Mouse (Mus musculus) lung, embryonic 14.5 days (tissue): ENCODE measurements around the gene Lin28a. TPM values are rescaled to one million over a fixed set of nuclear protein-coding genes. Genes with fewer than 3 reads are reported as not detected.
"Not testable (repeated sequence)": the region's sequence is repeated elsewhere in the genome, so short reads cannot be mapped to it uniquely, and the experiment has no call there.

Experiments
- ATAC-seq: fragments of 200-750 bp; cut with Nextera tagmentation; 2 replicates; pipeline ENCODE4 v1.8.0; 2017; ENCODE audit warnings: mild to moderate bottlenecking, moderate TSS enrichment, moderate library complexity; ENCODE audit not compliant: insufficient read depth
- DNase-seq: peaks from one replicate; pipeline ENCODE4 v3.0.0-alpha.2; 2015
- H3K27ac ChIP-seq: fragments of 300-500 bp; sonication (generic); 2 replicates; pipeline ENCODE4 v1.5.1; 2014; ENCODE audit warnings: low read depth, mild to moderate bottlenecking, moderate library complexity
- H3K27me3 ChIP-seq: fragments of 300-500 bp; sonication (generic); 2 replicates; pipeline ENCODE4 v1.6.1; 2014; ENCODE audit warnings: low read length, control low read depth; ENCODE audit not compliant: insufficient read depth
- H3K36me3 ChIP-seq: fragments of 300-500 bp; sonication (generic); 2 replicates; pipeline ENCODE4 v1.6.1; 2014; ENCODE audit warnings: control low read depth; ENCODE audit not compliant: insufficient read depth
- H3K4me1 ChIP-seq: fragments of 300-500 bp; sonication (generic); 2 replicates; pipeline ENCODE4 v1.6.1; 2014; ENCODE audit warnings: antibody characterized with exemption, control low read depth; ENCODE audit not compliant: insufficient read depth
- H3K4me2 ChIP-seq: fragments of 300-500 bp; sonication (generic); 2 replicates; pipeline ENCODE4 v1.6.1; 2014; ENCODE audit warnings: mild to moderate bottlenecking
- H3K4me3 ChIP-seq: fragments of 300-500 bp; sonication (generic); 2 replicates; pipeline ENCODE4 v1.5.1; 2014; ENCODE audit warnings: low read depth, low read length
- H3K9ac ChIP-seq: fragments of 300-500 bp; sonication (generic); 2 replicates; pipeline ENCODE4 v1.6.1; 2014
- H3K9me3 ChIP-seq: fragments of 300-500 bp; sonication (generic); 2 replicates; pipeline ENCODE4 v1.6.1; 2016; ENCODE audit warnings: low read depth, low read length, control low read depth
- CTCF ChIP-seq: IDR thresholded peaks from 2 replicates; pipeline ENCODE4 v1.5.1; 2016; ENCODE audit warnings: antibody characterized with exemption, low read depth
- WGBS: fragments of 180-500 bp; shearing (Covaris S2); extraction: QIAGEN DNeasy Blood & Tissue Kit; methylation state at CpG from one replicate; pipeline ENCODE4 v1.1.7; 2014; 5-methylcytosine and 5-hydroxymethylcytosine counted together
- polyA plus RNA-seq: library from polyadenylated mRNA; unstranded; fragments of >200 nt; fragmentation: Nextera tagmentation; extraction: Ambion mirVana; gene quantifications from 2 replicates; pipeline ENCODE4 v1.2.1, GENCODE M21; 2014

Lin28a gene
- polyA plus RNA-seq, 1 experiment from 2014 or later, result not detected

DNA sequence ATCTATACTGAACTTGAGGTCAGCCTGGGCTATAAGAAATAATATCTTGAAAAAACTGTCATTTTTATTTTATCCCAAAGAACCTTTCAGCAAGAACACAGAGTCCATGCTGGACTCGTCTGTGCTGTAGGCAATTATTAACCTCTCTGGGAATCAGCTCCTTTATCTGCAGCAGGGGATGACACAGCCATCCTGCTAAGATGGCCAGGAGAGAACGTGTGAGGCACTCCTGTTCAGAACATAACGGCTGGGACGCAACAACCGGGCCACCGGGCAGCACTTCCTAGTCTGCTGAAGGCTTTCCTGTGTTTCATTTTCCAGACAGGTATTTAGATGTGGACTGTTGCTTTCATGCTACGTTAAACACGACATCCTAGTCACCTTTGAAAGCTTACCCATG, 23.9 kb downstream of the Lin28a start:
- 84% methylated on average over 8 of the region's 8 CpGs for WGBS
- H3K36me3 ChIP-seq, result peaks cover 72% of the 10 kb centered on the region

DNA sequence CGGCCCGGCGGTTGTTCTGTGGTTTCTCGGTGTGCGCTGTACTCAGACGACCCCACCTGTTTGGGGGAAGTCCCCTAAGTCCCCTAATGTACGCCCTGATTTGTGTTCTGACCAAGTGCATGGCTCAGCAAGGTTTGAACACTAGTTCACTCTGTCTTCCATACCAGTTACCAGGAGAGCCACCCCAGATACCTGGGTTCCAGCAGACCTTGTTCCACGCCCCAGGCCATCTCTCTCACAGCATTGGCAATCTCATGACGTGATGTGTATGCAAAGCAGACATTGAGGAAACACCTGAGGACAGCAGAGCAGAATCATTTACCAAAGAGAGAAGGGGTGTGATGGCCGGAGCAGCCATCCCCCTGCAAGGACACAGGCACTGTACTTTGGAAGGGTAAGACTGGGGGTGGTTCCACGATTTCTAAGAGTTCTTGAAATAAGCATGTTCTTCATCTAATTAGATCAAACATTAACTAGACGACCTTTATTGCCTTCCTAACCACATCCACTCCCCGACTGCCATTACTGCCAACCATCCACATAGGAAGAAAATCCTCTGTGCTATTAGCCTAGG, 27.5 kb downstream of the Lin28a start:
- WGBS, result 87% methylated on average over 13 of the region's 13 CpGs
- H3K4me2 ChIP-seq, result no peak overlapping the region
- no peak overlapping the region for H3K4me3 ChIP-seq
- H3K9ac ChIP-seq, result no peak overlapping the region
- no peaks in the 10 kb centered on the region for H3K27me3 ChIP-seq
- ATAC-seq (no peak), DNase-seq (no peak)
- peaks cover 88% of the 10 kb centered on the region for H3K36me3 ChIP-seq
- TF ChIP-seq CTCF, result no peak
- H3K9me3 ChIP-seq, result no peaks in the 10 kb centered on the region
- H3K27ac ChIP-seq, result no peak overlapping the region
- H3K4me1 ChIP-seq, result no peaks in the 10 kb centered on the region

More for the DNA sequence above, 23.9 kb downstream of the Lin28a start:
- Histone ChIP-seq H3K4me3 (no peak overlapping the region), H3K27ac (no peak overlapping the region), H3K27me3 (no peaks in the 10 kb centered on the region), H3K9ac (no peak overlapping the region), H3K9me3 (no peaks in the 10 kb centered on the region), H3K4me2 (no peak overlapping the region), H3K4me1 (no peaks in the 10 kb centered on the region)
- no peak for DNase-seq
- TF ChIP-seq CTCF, result no peak
- no peak for ATAC-seq

DNA sequence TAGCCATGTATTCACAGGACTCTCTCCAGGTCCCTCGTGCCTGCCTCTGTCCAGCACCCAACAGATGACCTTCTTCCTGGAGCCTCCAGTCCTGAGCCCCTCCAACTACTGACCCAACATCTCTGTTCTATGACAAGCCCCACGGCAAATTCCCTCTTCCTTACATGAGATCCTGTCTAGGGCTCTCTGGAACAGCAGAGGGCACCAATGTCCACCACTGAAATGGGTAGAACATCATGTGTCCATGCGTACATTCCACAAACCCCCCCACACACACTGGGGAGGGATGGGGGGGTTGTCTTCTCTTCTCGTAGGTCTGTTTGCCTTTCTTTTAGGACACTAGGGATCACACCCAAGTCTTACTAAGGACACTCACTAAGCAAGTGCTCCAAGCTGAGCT, 28.6 kb downstream of the Lin28a start:
- ATAC-seq (no peak), DNase-seq (no peak)
- no peaks in the 10 kb centered on the region for H3K4me1 ChIP-seq
- H3K4me2 ChIP-seq, result no peak overlapping the region
- no peak overlapping the region for H3K9ac ChIP-seq
- no peak overlapping the region for H3K4me3 ChIP-seq
- no peak overlapping the region for H3K27ac ChIP-seq
- no peaks in the 10 kb centered on the region for H3K9me3 ChIP-seq
- no peaks in the 10 kb centered on the region for H3K27me3 ChIP-seq
- peak; percentile 19 for TF ChIP-seq CTCF
- WGBS, result 53% methylated on average over 4 of the region's 4 CpGs
- H3K36me3 ChIP-seq, result peaks cover 87% of the 10 kb centered on the region

DNA sequence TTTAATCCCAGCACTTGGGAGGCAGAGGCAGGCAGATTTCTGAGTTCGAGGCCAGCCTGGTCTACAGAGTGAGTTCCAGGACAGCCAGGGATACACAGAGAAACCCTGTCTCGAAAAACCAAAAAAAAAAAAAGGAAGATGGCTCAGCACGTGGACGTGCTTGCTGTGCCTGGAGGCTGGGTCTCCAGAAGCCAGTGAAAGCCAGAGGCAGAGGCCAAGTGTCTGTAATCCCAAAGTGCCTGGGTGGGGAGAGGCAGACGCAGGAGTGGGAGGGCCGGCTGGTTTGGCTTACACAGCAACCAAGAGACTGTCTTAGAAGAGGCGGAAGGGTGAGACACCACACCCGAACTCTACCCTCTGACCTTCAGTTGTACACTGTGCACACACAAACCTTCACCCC, 30.4 kb downstream of the Lin28a start:
- not testable (repeated sequence) for ATAC-seq, DNase-seq, H3K27me3 ChIP-seq, H3K27ac ChIP-seq, H3K9ac ChIP-seq, H3K4me1 ChIP-seq, H3K4me2 ChIP-seq, H3K4me3 ChIP-seq, H3K9me3 ChIP-seq
- H3K36me3 ChIP-seq, result peaks cover 72% of the 10 kb centered on the region
- 83% methylated on average over 8 of the region's 8 CpGs for WGBS

DNA sequence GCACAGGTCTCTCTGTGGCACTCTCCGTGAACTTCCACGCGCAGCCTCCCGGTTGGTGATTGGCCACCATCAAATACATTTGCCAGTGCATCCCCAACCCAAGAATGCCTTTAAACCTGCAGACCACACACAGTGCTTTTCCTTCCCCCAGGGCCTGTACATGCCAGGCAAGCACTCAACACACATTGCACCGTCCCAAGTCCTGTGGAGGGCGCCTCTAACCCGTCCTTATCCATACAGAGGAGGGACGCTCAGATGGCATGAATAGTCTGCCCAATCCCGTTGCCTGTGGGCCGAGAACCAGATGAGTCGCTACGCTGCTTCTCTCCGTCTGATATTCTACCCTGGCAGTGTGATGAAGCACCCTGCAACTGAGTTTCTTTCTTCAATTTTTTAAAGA, 35.7 kb downstream of the Lin28a start:
- Histone ChIP-seq H3K36me3 (peaks cover 66% of the 10 kb centered on the region), H3K4me2 (no peak overlapping the region), H3K4me1 (no peaks in the 10 kb centered on the region), H3K4me3 (no peak overlapping the region), H3K27me3 (no peaks in the 10 kb centered on the region), H3K9ac (no peak overlapping the region), H3K27ac (no peak overlapping the region), H3K9me3 (no peaks in the 10 kb centered on the region)
- ATAC-seq (no peak), DNase-seq (no peak)
- 85% methylated on average over 13 of the region's 13 CpGs for WGBS
- no peak for TF ChIP-seq CTCF

DNA sequence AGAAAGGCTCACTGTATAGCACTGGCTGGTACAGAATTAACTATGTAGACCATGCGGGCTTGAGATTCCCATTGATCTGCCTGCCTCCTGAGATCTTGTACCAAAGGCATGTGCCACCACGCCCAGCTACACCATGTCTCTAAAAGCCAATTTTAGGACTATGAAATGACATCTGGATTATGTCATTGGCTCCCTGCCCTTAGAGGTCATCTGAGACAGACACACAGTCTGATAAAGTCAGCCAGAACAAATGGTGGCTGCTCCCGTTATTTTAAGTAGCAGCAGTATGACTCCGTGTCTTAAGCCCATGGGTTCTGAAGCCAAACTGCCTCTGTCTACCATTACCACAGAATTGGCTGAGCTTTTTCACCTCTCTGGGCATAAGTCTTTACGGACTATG, 38.1 kb downstream of the Lin28a start:
- H3K4me3 ChIP-seq, result no peak overlapping the region
- H3K36me3 ChIP-seq, result peaks cover 62% of the 10 kb centered on the region
- 79% methylated on average over 5 of the region's 5 CpGs for WGBS
- H3K27me3 ChIP-seq, result no peaks in the 10 kb centered on the region
- H3K4me2 ChIP-seq, result no peak overlapping the region
- DNase-seq, result no peak
- no peaks in the 10 kb centered on the region for H3K4me1 ChIP-seq
- H3K9ac ChIP-seq, result no peak overlapping the region
- H3K9me3 ChIP-seq, result no peaks in the 10 kb centered on the region
- H3K27ac ChIP-seq, result no peak overlapping the region
- no peak for ATAC-seq
- no peak for TF ChIP-seq CTCF

DNA sequence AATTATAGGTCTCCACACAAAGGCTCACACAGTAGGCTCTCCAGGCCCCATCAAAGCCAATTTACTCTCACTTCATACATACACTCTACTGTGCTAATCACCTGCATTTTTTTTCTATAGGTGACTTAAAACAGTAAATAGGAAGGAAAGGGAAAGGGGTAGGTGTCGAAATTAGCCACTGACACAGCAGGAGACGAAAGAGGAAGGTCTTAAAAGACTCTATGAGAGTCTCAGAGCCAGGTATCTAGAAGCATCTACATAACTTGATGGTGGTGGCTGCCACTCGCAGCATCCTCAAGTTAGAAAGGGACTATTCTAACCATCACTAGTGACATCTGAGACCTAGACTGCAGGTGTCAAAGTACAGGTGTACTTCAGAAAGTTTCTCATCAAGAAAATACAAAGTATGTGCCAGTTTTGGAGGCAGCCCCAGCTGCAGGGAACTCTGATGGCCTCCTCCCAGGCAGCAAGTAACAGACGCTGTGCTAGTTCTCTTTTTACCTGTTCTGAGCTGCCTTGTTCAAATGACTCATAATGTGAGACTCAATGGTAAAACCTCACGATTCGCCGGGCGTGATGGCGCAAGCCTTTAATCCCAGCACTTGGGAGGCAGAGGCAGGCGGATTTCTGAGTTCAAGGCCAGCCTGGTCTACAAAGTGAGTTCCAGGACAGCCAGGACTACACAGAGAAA, 40.5 kb downstream of the Lin28a start:
- H3K4me3 ChIP-seq, result no peak overlapping the region
- DNase-seq, result no peak
- no peaks in the 10 kb centered on the region for H3K27me3 ChIP-seq
- no peak overlapping the region for H3K9ac ChIP-seq
- TF ChIP-seq CTCF, result no peak
- no peak overlapping the region for H3K27ac ChIP-seq
- H3K36me3 ChIP-seq, result peaks cover 58% of the 10 kb centered on the region
- no peaks in the 10 kb centered on the region for H3K4me1 ChIP-seq
- WGBS, result 92% methylated on average over 10 of the region's 10 CpGs
- ATAC-seq, result no peak
- no peak overlapping the region for H3K4me2 ChIP-seq
- H3K9me3 ChIP-seq, result no peaks in the 10 kb centered on the region
